Mouse (Mus musculus) forebrain, embryonic 11.5 days (tissue): ENCODE measurements around the gene Cubn. TPM values are rescaled to one million over a fixed set of nuclear protein-coding genes. Genes with fewer than 3 reads are reported as not detected.

ENCODE experiments used
- ATAC-seq: fragments of 200-750 bp; cut with Nextera tagmentation; replicated peaks from 2 replicates; pipeline ENCODE4 v1.8.0; 2017; ENCODE audit warnings: moderate TSS enrichment; ENCODE audit not compliant: low FRiP score
- DNase-seq: peaks from one replicate; pipeline ENCODE4 v3.0.0-alpha.2; 2017; ENCODE audit warnings: low spot score
- H3K27ac ChIP-seq: fragments of 300-500 bp; sonication (generic); 2 replicates; pipeline ENCODE4 v1.5.1; 2014; ENCODE audit warnings: low read depth, low read length
- H3K27me3 ChIP-seq: fragments of 300-500 bp; sonication (generic); 2 replicates; pipeline ENCODE4 v1.6.1; 2014; ENCODE audit warnings: mild to moderate bottlenecking, low read length, mixed read lengths; ENCODE audit not compliant: control insufficient read depth, insufficient read depth
- H3K36me3 ChIP-seq: fragments of 300-500 bp; sonication (generic); 2 replicates; pipeline ENCODE4 v1.6.1; 2014; ENCODE audit warnings: mild to moderate bottlenecking, low read length, moderate library complexity, mixed read lengths; ENCODE audit not compliant: control insufficient read depth, insufficient read depth
- H3K4me1 ChIP-seq: fragments of 300-500 bp; sonication (generic); replicated peaks from 2 replicates; pipeline ENCODE4 v1.6.1; 2014; ENCODE audit warnings: low read length, mixed read lengths; ENCODE audit not compliant: control insufficient read depth, insufficient read depth
- H3K4me2 ChIP-seq: fragments of 300-500 bp; sonication (generic); 2 replicates; pipeline ENCODE4 v1.6.1; 2014; ENCODE audit warnings: low read depth, mild to moderate bottlenecking, low read length, moderate library complexity, mixed read lengths; ENCODE audit not compliant: severe bottlenecking
- H3K4me3 ChIP-seq: fragments of 300-500 bp; sonication (generic); 2 replicates; pipeline ENCODE4 v1.5.1; 2014; ENCODE audit warnings: low read depth, low read length
- H3K9ac ChIP-seq: fragments of 300-500 bp; sonication (generic); 2 replicates; pipeline ENCODE4 v1.6.1; 2014; ENCODE audit warnings: low read length
- H3K9me3 ChIP-seq: fragments of 300-500 bp; sonication (generic); 2 replicates; pipeline ENCODE4 v1.6.1; 2016; ENCODE audit warnings: low read length, mixed read lengths; ENCODE audit not compliant: control insufficient read depth
- WGBS: fragments of 180-500 bp; shearing (Covaris S2); extraction: QIAGEN DNeasy Blood & Tissue Kit; methylation state at CpG from one replicate; pipeline ENCODE4 v1.1.7; 2014; 5-methylcytosine and 5-hydroxymethylcytosine counted together
- polyA plus RNA-seq: library from polyadenylated mRNA; unstranded; fragments of >200 nt; fragmentation: Nextera tagmentation; extraction: Ambion mirVana; gene quantifications from 2 replicates; pipeline ENCODE4 v1.2.1, GENCODE M21; 2014

Cubn gene
- polyA plus RNA-seq, 1 experiment from 2014 or later: 0.32 TPM

- Histone ChIP-seq H3K4me1 (peaks cover 2% of the 10 kb centered on the region; the same call in 1 of the 2 replicates), H3K27ac (no peak overlapping the region), H3K9me3 (no peaks in the 10 kb centered on the region), H3K4me3 (no peak overlapping the region), H3K4me2 (no peak overlapping the region), H3K27me3 (no peaks in the 10 kb centered on the region), H3K9ac (no peak overlapping the region), H3K36me3 (no peaks in the 10 kb centered on the region)
- WGBS: 65% methylated on average over 2 of the region's 2 CpGs
- no peak for DNase-seq
- ATAC-seq: no peak
Observed at GRCm38 (mm10) chr2:13527125-13527524, 35.5 kb upstream of the Cubn start.

DNA sequence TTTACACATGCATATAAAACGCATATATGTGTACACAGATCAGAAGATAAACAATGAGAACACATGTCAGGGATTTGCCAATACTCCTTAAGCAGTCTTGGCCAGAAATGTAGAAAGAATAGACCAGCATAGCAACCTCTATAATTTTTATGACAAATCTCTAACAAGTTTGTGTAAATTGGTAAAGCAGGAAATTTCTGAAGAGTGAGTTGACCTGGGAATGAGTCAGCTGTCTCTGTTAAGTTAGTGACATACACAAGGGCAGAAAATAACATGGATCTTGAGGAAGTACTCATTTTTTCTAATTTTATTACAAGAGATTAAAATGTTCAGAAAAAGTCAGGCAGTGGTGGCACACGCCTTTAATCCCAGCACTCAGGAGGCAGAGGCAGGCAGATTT, 34.6 kb upstream of the Cubn start:
- Histone ChIP-seq H3K4me3 (no peak overlapping the region), H3K27ac (no peak overlapping the region), H3K4me2 (no peak overlapping the region), H3K4me1 (peaks cover 2% of the 10 kb centered on the region; the same call in 1 of the 2 replicates), H3K36me3 (no peaks in the 10 kb centered on the region), H3K27me3 (no peaks in the 10 kb centered on the region), H3K9ac (no peak overlapping the region), H3K9me3 (no peaks in the 10 kb centered on the region)
- no peak for ATAC-seq
- DNase-seq: no peak
- WGBS: 95% methylated on average over 2 of the region's 2 CpGs

GRCm38 (mm10) chr2:13523540-13524456, 32.2 kb upstream of the Cubn start:
- Histone ChIP-seq H3K27ac (no peak overlapping the region), H3K9me3 (no peaks in the 10 kb centered on the region), H3K27me3 (no peaks in the 10 kb centered on the region), H3K4me2 (no peak overlapping the region), H3K4me1 (peaks cover 2% of the 10 kb centered on the region; the same call in 1 of the 2 replicates), H3K9ac (no peak overlapping the region), H3K36me3 (no peaks in the 10 kb centered on the region), H3K4me3 (no peak overlapping the region)
- ATAC-seq (peak; percentile 62), DNase-seq (no peak)
- 66% methylated on average over 8 of the region's 8 CpGs for WGBS

DNA sequence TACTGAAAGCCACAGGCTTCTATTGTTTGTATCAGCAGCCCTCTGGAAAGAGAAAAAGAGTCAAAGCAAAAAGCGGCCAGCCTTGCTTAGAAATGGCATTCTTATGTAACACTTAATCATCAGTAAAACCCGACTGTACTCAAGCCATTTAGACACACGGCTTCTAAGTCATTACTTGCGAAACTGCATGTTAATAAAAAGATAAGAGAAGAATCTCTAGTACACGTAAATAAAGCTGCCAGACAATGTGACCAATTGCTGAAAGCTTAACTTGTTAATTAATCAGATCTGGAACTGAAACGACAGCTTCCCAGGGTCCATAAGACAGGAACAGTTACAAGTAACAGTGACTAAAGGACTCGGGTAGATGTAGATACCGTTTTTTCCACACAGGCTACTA, 30.5 kb upstream of the Cubn start:
- no peak for ATAC-seq
- Histone ChIP-seq H3K4me1 (peaks cover 2% of the 10 kb centered on the region; the same call in 1 of the 2 replicates), H3K4me2 (no peak overlapping the region), H3K9ac (no peak overlapping the region), H3K9me3 (no peaks in the 10 kb centered on the region), H3K27ac (no peak overlapping the region), H3K27me3 (no peaks in the 10 kb centered on the region), H3K4me3 (no peak overlapping the region), H3K36me3 (no peaks in the 10 kb centered on the region)
- DNase-seq: no peak
- WGBS: 51% methylated on average over 8 of the region's 8 CpGs

DNA sequence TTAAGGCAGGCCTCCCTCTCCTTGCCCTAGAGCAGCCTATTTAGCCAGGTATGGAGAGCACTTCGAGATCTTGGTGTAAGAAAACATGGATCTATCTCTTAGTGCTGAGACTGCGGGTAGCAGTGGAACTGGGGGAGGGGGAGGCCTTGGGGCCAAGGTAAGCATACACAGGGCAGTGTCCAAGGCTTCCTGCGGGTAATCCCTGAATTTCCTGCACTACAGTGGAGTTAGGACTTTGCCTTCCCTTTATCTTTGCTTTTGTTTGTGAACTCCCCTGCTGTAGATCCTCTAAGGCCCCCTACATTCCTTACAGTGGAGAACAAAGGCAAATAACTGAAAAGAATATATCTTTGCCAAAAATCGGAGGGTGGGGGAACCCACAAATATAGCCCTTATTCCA, 23.3 kb upstream of the Cubn start:
- Histone ChIP-seq H3K4me1 (no peaks in the 10 kb centered on the region), H3K4me3 (no peak overlapping the region), H3K9me3 (no peaks in the 10 kb centered on the region), H3K27me3 (no peaks in the 10 kb centered on the region), H3K36me3 (no peaks in the 10 kb centered on the region), H3K4me2 (no peak overlapping the region), H3K27ac (no peak overlapping the region), H3K9ac (no peak overlapping the region)
- no peak for ATAC-seq
- WGBS: 32% methylated on average over 4 of the region's 4 CpGs
- DNase-seq: no peak

- H3K4me1 ChIP-seq: peaks cover 3% of the 10 kb centered on the region; the same call in 1 of the 2 replicates
- ATAC-seq (no peak), DNase-seq (no peak)
- no peaks in the 10 kb centered on the region for H3K9me3 ChIP-seq
- H3K4me2 ChIP-seq: no peak overlapping the region
- no peak overlapping the region for H3K27ac ChIP-seq
- 88% methylated on average over 2 of the region's 2 CpGs for WGBS
- no peak overlapping the region for H3K4me3 ChIP-seq
- H3K27me3 ChIP-seq: no peaks in the 10 kb centered on the region
- H3K36me3 ChIP-seq: no peaks in the 10 kb centered on the region
- H3K9ac ChIP-seq: no peak overlapping the region
Observed at GRCm38 (mm10) chr2:13502717-13503116, 11.1 kb upstream of the Cubn start.

- Histone ChIP-seq H3K4me2 (no peak overlapping the region), H3K36me3 (no peaks in the 10 kb centered on the region), H3K9me3 (no peaks in the 10 kb centered on the region), H3K27ac (no peak overlapping the region), H3K27me3 (no peaks in the 10 kb centered on the region), H3K4me1 (peaks cover 3% of the 10 kb centered on the region; the same call in 1 of the 2 replicates), H3K9ac (no peak overlapping the region), H3K4me3 (no peak overlapping the region)
- WGBS: 36% methylated on average over 5 of the region's 5 CpGs
- ATAC-seq (no peak), DNase-seq (no peak)
Observed at GRCm38 (mm10) chr2:13501553-13501952, 9.9 kb upstream of the Cubn start.

GRCm38 (mm10) chr2:13500298-13500999, 8.8 kb upstream of the Cubn start:
- no peak overlapping the region for H3K27ac ChIP-seq
- H3K4me3 ChIP-seq: no peak overlapping the region
- no peak overlapping the region for H3K4me2 ChIP-seq
- no peaks in the 10 kb centered on the region for H3K36me3 ChIP-seq
- H3K9me3 ChIP-seq: no peaks in the 10 kb centered on the region
- H3K27me3 ChIP-seq: no peaks in the 10 kb centered on the region
- ATAC-seq: peak; percentile 95
- 49% methylated on average over 5 of the region's 5 CpGs for WGBS
- peaks cover 3% of the 10 kb centered on the region; the same call in 1 of the 2 replicates for H3K4me1 ChIP-seq
- H3K9ac ChIP-seq: no peak overlapping the region
- no peak for DNase-seq
